Mouse (Mus musculus): ENCODE measurements around the gene Ostm1. TPM values are rescaled to one million over a fixed set of nuclear protein-coding genes. Genes with fewer than 3 reads are reported as not detected.

Gene Ostm1
- polyA plus RNA-seq, 1 experiment from 2014 or later: 14.9 TPM

DNA sequence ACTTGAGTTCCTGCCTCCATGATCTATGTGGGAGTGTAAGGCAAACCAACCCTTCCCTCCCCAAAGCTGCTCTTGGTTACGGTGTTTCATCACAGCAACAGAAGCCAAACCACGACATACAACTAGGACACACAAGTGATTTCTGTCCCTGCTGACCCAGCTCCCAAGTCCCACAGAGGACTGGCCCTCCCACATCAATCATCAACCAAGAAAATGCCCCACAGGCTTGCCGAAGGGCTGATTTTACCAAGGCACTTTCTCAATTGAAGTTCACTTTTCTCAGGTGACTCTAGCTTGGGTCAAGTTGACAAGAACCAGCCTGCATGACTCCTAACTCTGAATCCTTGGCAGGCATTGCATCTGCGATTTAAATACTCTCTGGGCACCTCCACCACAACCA lies 91.9 kb downstream of the Ostm1 start:
- Histone ChIP-seq H3K36me3 (no peaks in the 10 kb centered on the region), H3K4me2 (no peak overlapping the region), H3K27me3 (peaks cover 6% of the 10 kb centered on the region; the same call in 1 of the 2 replicates), H3K9me3 (replicated peaks) (no peaks in the 10 kb centered on the region), H3K9ac (no peak overlapping the region), H3K4me1 (peaks cover 9% of the 10 kb centered on the region), H3K4me3 (replicated peaks) (no peak overlapping the region), H3K27ac (no peak overlapping the region)
- 68% methylated on average over 4 of the region's 4 CpGs for WGBS
- ATAC-seq (replicated peaks; ENCODE audit: low FRiP score): no peak

- Histone ChIP-seq H3K9ac (0 out of 2 replicates have a peak overlapping the region, but pooled peaks have one; percentile 63), H3K27me3 (peaks cover 6% of the 10 kb centered on the region; the same call in 1 of the 2 replicates), H3K27ac (no peak overlapping the region), H3K4me1 (peaks cover 9% of the 10 kb centered on the region), H3K9me3 (replicated peaks) (no peaks in the 10 kb centered on the region), H3K4me2 (peak overlapping the region; percentile 84), H3K36me3 (no peaks in the 10 kb centered on the region), H3K4me3 (replicated peaks) (peak overlapping the region; percentile 72)
- ATAC-seq (replicated peaks; ENCODE audit: low FRiP score): no peak
- 48% methylated on average over 6 of the region's 6 CpGs for WGBS
These were observed 94.7 kb downstream of the Ostm1 start for GRCm38 (mm10) chr10:42678331-42678730.

- Histone ChIP-seq H3K9me3 (replicated peaks) (no peaks in the 10 kb centered on the region), H3K27ac (peak overlapping the region; percentile 15; the same call in 1 of the 2 replicates), H3K4me2 (peak overlapping the region; percentile 84), H3K4me1 (peaks cover 9% of the 10 kb centered on the region), H3K27me3 (peaks cover 6% of the 10 kb centered on the region; the same call in 1 of the 2 replicates), H3K36me3 (no peaks in the 10 kb centered on the region), H3K4me3 (replicated peaks) (peak overlapping the region; percentile 72), H3K9ac (peak overlapping the region; percentile 63)
- peak; percentile 97 for ATAC-seq (replicated peaks; ENCODE audit: low FRiP score)
- WGBS: under 1% methylated on average over 56 of the region's 56 CpGs
These were observed 95.2 kb downstream of the Ostm1 start for GRCm38 (mm10) chr10:42678755-42679364.

- 0 out of 2 replicates have a peak overlapping the region, but pooled peaks have one; percentile 63 for H3K9ac ChIP-seq
- peaks cover 9% of the 10 kb centered on the region for H3K4me1 ChIP-seq
- 12% methylated on average over 10 of the region's 10 CpGs for WGBS
- peaks cover 6% of the 10 kb centered on the region; the same call in 1 of the 2 replicates for H3K27me3 ChIP-seq
- H3K36me3 ChIP-seq: peaks cover 4% of the 10 kb centered on the region; the same call in 1 of the 2 replicates
- no peak for ATAC-seq (replicated peaks; ENCODE audit: low FRiP score)
- H3K4me3 ChIP-seq (replicated peaks): peak overlapping the region; percentile 72
- peak overlapping the region; percentile 84 for H3K4me2 ChIP-seq
- H3K27ac ChIP-seq: no peak overlapping the region
- no peaks in the 10 kb centered on the region for H3K9me3 ChIP-seq (replicated peaks)
These were observed 96.0 kb downstream of the Ostm1 start for GRCm38 (mm10) chr10:42679586-42679985.

GRCm38 (mm10) chr10:42680582-42681001 lies 97.0 kb downstream of the Ostm1 start:
- Histone ChIP-seq H3K4me2 (peak overlapping the region; percentile 84; the same call in 1 of the 2 replicates), H3K27ac (no peak overlapping the region), H3K27me3 (peaks cover 6% of the 10 kb centered on the region; the same call in 1 of the 2 replicates), H3K4me1 (peaks cover 9% of the 10 kb centered on the region), H3K36me3 (peaks cover 4% of the 10 kb centered on the region; the same call in 1 of the 2 replicates), H3K9ac (no peak overlapping the region), H3K4me3 (replicated peaks) (no peak overlapping the region), H3K9me3 (replicated peaks) (no peaks in the 10 kb centered on the region)
- 13% methylated on average over 6 of the region's 6 CpGs for WGBS
- ATAC-seq (replicated peaks; ENCODE audit: low FRiP score): no peak

DNA sequence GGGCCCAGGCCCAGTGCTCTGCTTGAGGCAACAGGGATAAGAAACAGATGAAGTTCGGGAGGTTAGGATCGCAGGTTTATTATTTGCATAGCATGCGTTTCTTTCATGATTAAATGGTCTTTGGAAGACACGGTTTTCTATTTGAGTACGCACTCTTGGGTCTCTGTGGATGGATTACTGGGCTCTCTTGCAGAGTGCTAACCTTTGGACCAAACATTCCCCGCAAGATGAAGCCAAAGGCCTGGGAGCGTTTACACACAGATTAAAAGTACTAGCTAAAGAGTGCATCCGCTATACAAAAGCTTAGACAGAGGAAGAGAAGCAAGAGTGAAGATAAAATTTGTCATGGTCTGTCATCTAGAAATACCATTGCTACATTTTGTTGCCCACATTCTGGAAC lies 98.8 kb downstream of the Ostm1 start:
- Histone ChIP-seq H3K27me3 (no peaks in the 10 kb centered on the region), H3K4me2 (no peak overlapping the region), H3K9ac (no peak overlapping the region), H3K36me3 (peaks cover 4% of the 10 kb centered on the region; the same call in 1 of the 2 replicates), H3K4me3 (replicated peaks) (no peak overlapping the region), H3K27ac (no peak overlapping the region), H3K9me3 (replicated peaks) (no peaks in the 10 kb centered on the region), H3K4me1 (peaks cover 9% of the 10 kb centered on the region)
- ATAC-seq (replicated peaks; ENCODE audit: low FRiP score): no peak
- 81% methylated on average over 8 of the region's 8 CpGs for WGBS

- no peak overlapping the region for H3K4me2 ChIP-seq
- no peak for ATAC-seq (replicated peaks; ENCODE audit: low FRiP score)
- H3K27me3 ChIP-seq: no peaks in the 10 kb centered on the region
- H3K4me1 ChIP-seq: peaks cover 6% of the 10 kb centered on the region
- H3K36me3 ChIP-seq: peaks cover 4% of the 10 kb centered on the region; the same call in 1 of the 2 replicates
- no peak overlapping the region for H3K4me3 ChIP-seq (replicated peaks)
- no peaks in the 10 kb centered on the region for H3K9me3 ChIP-seq (replicated peaks)
- WGBS: 79% methylated on average over 5 of the region's 5 CpGs
- no peak overlapping the region for H3K9ac ChIP-seq
- H3K27ac ChIP-seq: no peak overlapping the region
These were observed 104.3 kb downstream of the Ostm1 start for GRCm38 (mm10) chr10:42687873-42688272.

DNA sequence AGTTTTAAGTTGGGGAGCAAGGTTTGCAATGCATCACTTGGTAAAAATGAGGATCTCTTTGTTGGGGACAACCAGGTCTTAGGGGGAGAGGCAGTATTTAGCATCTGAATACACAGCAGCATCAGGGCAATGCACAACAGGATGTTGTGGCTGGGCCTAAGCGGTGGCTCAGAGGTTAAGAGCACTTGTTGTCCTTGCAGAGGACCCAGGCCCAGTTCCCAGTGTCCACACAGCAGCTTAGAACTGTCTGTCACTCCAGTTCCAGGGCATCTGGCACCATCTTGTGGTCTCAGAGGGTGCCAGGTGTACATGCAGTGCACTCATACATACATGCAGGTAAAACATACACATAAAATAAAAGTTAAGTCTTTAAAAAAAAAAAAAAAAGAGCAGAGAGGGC lies 106.1 kb downstream of the Ostm1 start:
- no peak for ATAC-seq (replicated peaks; ENCODE audit: low FRiP score)
- peaks cover 6% of the 10 kb centered on the region for H3K4me1 ChIP-seq
- WGBS: 64% methylated on average over 1 of the region's 1 CpGs

DNA sequence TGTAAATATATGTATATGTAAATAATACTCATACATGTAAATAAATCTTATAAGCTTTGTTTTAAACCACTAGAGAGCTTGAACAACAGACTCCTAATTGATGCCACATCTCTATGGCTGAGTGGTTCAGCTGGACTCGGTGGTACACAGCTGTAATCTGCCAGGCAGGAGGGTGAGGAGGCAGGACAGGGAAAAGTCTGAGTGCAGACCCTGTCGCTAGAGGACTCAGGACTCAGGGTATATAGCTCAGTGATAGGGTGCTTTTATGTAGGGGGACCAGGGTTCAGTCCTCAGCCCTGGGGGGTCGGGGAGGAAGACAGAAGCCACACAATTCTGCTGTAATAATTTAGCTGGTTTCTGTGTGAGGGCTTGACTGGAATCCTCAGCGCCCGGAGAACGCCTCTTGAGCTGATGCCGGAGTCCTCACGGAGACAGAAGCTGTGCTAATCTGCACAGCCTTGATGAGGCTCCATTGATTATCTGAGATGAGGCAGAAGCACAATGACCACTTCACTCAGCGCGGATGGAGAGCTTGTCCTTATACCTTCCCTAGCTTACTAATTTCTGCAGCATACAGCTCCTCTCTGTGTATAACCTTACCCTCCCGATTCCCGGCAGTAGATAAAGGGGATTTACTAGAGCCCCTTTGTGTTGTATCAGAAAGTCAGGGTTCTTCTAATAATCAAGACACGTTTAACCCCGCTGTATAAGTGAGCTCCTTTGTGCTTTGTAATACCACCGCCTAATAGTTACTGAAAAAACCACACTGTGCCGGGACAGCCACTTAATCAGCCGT lies 106.8 kb downstream of the Ostm1 start:
- Histone ChIP-seq H3K9me3 (replicated peaks) (no peaks in the 10 kb centered on the region), H3K4me3 (replicated peaks) (no peak overlapping the region), H3K4me2 (no peak overlapping the region), H3K9ac (no peak overlapping the region), H3K27me3 (no peaks in the 10 kb centered on the region), H3K36me3 (no peaks in the 10 kb centered on the region), H3K27ac (no peak overlapping the region), H3K4me1 (peaks cover 6% of the 10 kb centered on the region)
- ATAC-seq (replicated peaks; ENCODE audit: low FRiP score): no peak
- 81% methylated on average over 17 of the region's 17 CpGs for WGBS

More for the DNA sequence above, 106.1 kb downstream of the Ostm1 start:
- H3K4me3 ChIP-seq (replicated peaks): no peak overlapping the region
- no peak overlapping the region for H3K4me2 ChIP-seq
- no peaks in the 10 kb centered on the region for H3K9me3 ChIP-seq (replicated peaks)
- no peaks in the 10 kb centered on the region for H3K36me3 ChIP-seq
- no peaks in the 10 kb centered on the region for H3K27me3 ChIP-seq
- no peak overlapping the region for H3K27ac ChIP-seq
- H3K9ac ChIP-seq: no peak overlapping the region

GRCm38 (mm10) chr10:42691051-42691450 lies 107.4 kb downstream of the Ostm1 start:
- Histone ChIP-seq H3K4me1 (peaks cover 7% of the 10 kb centered on the region), H3K27ac (no peak overlapping the region), H3K9me3 (replicated peaks) (no peaks in the 10 kb centered on the region), H3K36me3 (no peaks in the 10 kb centered on the region), H3K4me2 (no peak overlapping the region), H3K9ac (no peak overlapping the region), H3K27me3 (no peaks in the 10 kb centered on the region), H3K4me3 (replicated peaks) (no peak overlapping the region)
- no peak for ATAC-seq (replicated peaks; ENCODE audit: low FRiP score)
- WGBS: 86% methylated on average over 2 of the region's 2 CpGs

GRCm38 (mm10) chr10:42692095-42692494 lies 108.5 kb downstream of the Ostm1 start:
- no peak overlapping the region for H3K4me2 ChIP-seq
- H3K4me1 ChIP-seq: peaks cover 14% of the 10 kb centered on the region
- ATAC-seq (replicated peaks; ENCODE audit: low FRiP score): no peak; the same call in 1 of the 2 replicates
- H3K9ac ChIP-seq: no peak overlapping the region
- no peaks in the 10 kb centered on the region for H3K9me3 ChIP-seq (replicated peaks)
- 37% methylated on average over 2 of the region's 2 CpGs for whole genome bisulfite sequencing
- no peak overlapping the region for H3K4me3 ChIP-seq (replicated peaks)
- H3K27me3 ChIP-seq: no peaks in the 10 kb centered on the region
- 0 out of 2 replicates have a peak overlapping the region, but pooled peaks have one; percentile 32 for H3K27ac ChIP-seq
- no peaks in the 10 kb centered on the region for H3K36me3 ChIP-seq

- Histone ChIP-seq H3K9me3 (replicated peaks) (no peaks in the 10 kb centered on the region), H3K27me3 (no peaks in the 10 kb centered on the region), H3K4me2 (no peak overlapping the region), H3K36me3 (no peaks in the 10 kb centered on the region), H3K4me3 (replicated peaks) (no peak overlapping the region), H3K4me1 (peaks cover 14% of the 10 kb centered on the region), H3K9ac (no peak overlapping the region), H3K27ac (no peak overlapping the region)
- ATAC-seq (replicated peaks; ENCODE audit: low FRiP score): no peak
These were observed 109.2 kb downstream of the Ostm1 start for GRCm38 (mm10) chr10:42692794-42693193.
